Mouse (Mus musculus) liver, adult 2 months (tissue): ENCODE data around the gene Cct8l1. TPM values are rescaled to one million over a fixed set of nuclear protein-coding genes. Genes with fewer than 3 reads are reported as not detected.

ENCODE experiments used
- DNase-seq: peaks from one replicate; pipeline ENCODE4 v3.0.0-alpha.2; 2011; ENCODE audit warnings: low read depth, low spot score; ENCODE audit errors: extremely low read depth
- H3K27ac ChIP-seq: fragments of 200-500 bp; replicated peaks from 2 replicates; pipeline ENCODE4 v1.5.1; 2012; ENCODE audit warnings: low read depth, mild to moderate bottlenecking, control low read depth, inconsistent platforms, low read length; ENCODE audit not compliant: insufficient read depth
- H3K27me3 ChIP-seq: fragments of 200-500 bp; 2 replicates; pipeline ENCODE4 v1.6.1; 2012; ENCODE audit warnings: mild to moderate bottlenecking, moderate library complexity, low read length, inconsistent platforms; ENCODE audit not compliant: control insufficient read depth, insufficient read depth
- H3K36me3 ChIP-seq: fragments of 200-500 bp; 2 replicates; pipeline ENCODE4 v1.6.1; 2012; ENCODE audit warnings: low read length, inconsistent platforms; ENCODE audit not compliant: control insufficient read depth, insufficient read depth
- H3K4me1 ChIP-seq: fragments of 200-500 bp; 2 replicates; pipeline ENCODE4 v1.6.1; 2011; ENCODE audit warnings: low read length; ENCODE audit not compliant: control insufficient read depth, insufficient read depth
- H3K4me3 ChIP-seq: fragments of 200-500 bp; 2 replicates; pipeline ENCODE4 v1.5.1; 2011; ENCODE audit warnings: low read depth, mild to moderate bottlenecking, control low read depth, low read length, moderate library complexity; ENCODE audit not compliant: insufficient read depth
- H3K79me2 ChIP-seq: fragments of 200-500 bp; 2 replicates; pipeline ENCODE4 v1.6.1; 2012; ENCODE audit warnings: inconsistent platforms, mild to moderate bottlenecking, low read length, moderate library complexity; ENCODE audit not compliant: control insufficient read depth, insufficient read depth
- H3K9ac ChIP-seq: fragments of 200-500 bp; 2 replicates; pipeline ENCODE4 v1.6.1; 2012; ENCODE audit warnings: low read depth, mild to moderate bottlenecking, control low read depth, inconsistent platforms, low read length
- CTCF ChIP-seq: fragments of 200-500 bp; IDR thresholded peaks from 2 replicates; pipeline ENCODE4 v1.5.1; 2011; ENCODE audit warnings: low read depth, low read length, control low read depth
- POLR2A ChIP-seq: fragments of 200-500 bp; IDR thresholded peaks from 2 replicates; pipeline ENCODE4 v1.6.1; 2011; ENCODE audit warnings: low read length, control low read depth; ENCODE audit not compliant: insufficient read depth; ENCODE audit errors: extremely low read depth
- WGBS: fragments of 180-500 bp; shearing (Covaris S2); methylation state at CpG from one replicate; pipeline ENCODE4 v1.1.7; 2018; 5-methylcytosine and 5-hydroxymethylcytosine counted together
- polyA plus RNA-seq: library from polyadenylated mRNA; depleted of rRNA; stranded (reverse); fragments of >200 nt; gene quantifications from 2 replicates; pipeline ENCODE4 v1.2.3, GENCODE M21; 2012
- total RNA-seq: library from RNA; depleted of rRNA; stranded (reverse); fragments of >200 nt; gene quantifications from 2 replicates; pipeline ENCODE4 v1.2.3, GENCODE M21; 2014

Gene Cct8l1
- total and polyA plus RNA-seq, 2 experiments = not detected

GRCm38 (mm10) chr5:25526926-25527325 lies 11.1 kb downstream of the Cct8l1 start:
- Histone ChIP-seq H3K36me3 (no peaks in the 10 kb centered on the region), H3K79me2 (no peaks in the 10 kb centered on the region), H3K9ac (no peak overlapping the region), H3K27ac (no peak overlapping the region), H3K4me3 (no peak overlapping the region), H3K4me1 (no peaks in the 10 kb centered on the region; the same call in none of the 2 replicates), H3K27me3 (no peaks in the 10 kb centered on the region)
- TF ChIP-seq POLR2A = no peak
- no peak for TF ChIP-seq CTCF
- WGBS = 37% methylated on average over 4 of the region's 4 CpGs
- DNase-seq = peak; percentile 15

GRCm38 (mm10) chr5:25527971-25528370 lies 12.1 kb downstream of the Cct8l1 start:
- no peaks in the 10 kb centered on the region for H3K79me2 ChIP-seq
- no peaks in the 10 kb centered on the region for H3K36me3 ChIP-seq
- no peak overlapping the region for H3K4me3 ChIP-seq
- no peaks in the 10 kb centered on the region; the same call in none of the 2 replicates for H3K4me1 ChIP-seq
- no peak overlapping the region for H3K27ac ChIP-seq
- TF ChIP-seq POLR2A = no peak
- no peak for TF ChIP-seq CTCF
- no peak for DNase-seq
- H3K9ac ChIP-seq = no peak overlapping the region
- 71% methylated on average over 1 of the region's 1 CpGs for WGBS
- no peaks in the 10 kb centered on the region for H3K27me3 ChIP-seq

- H3K36me3 ChIP-seq = no peaks in the 10 kb centered on the region
- H3K4me1 ChIP-seq = no peaks in the 10 kb centered on the region; the same call in none of the 2 replicates
- H3K27ac ChIP-seq = peak overlapping the region; percentile 81
- DNase-seq = no peak
- TF ChIP-seq POLR2A = no peak
- TF ChIP-seq CTCF = no peak
- H3K79me2 ChIP-seq = no peaks in the 10 kb centered on the region
- H3K9ac ChIP-seq = peak overlapping the region; percentile 61
- H3K27me3 ChIP-seq = no peaks in the 10 kb centered on the region
- H3K4me3 ChIP-seq = peak overlapping the region; percentile 59
- WGBS = 10% methylated on average over 22 of the region's 22 CpGs
Measured at GRCm38 (mm10) chr5:25528851-25529528, 13.1 kb downstream of the Cct8l1 start.

GRCm38 (mm10) chr5:25529529-25530421 lies 13.9 kb downstream of the Cct8l1 start:
- peak; percentile 48; the same call in 1 of the 2 replicates for TF ChIP-seq POLR2A
- no peak for TF ChIP-seq CTCF
- no peaks in the 10 kb centered on the region for H3K27me3 ChIP-seq
- no peaks in the 10 kb centered on the region for H3K36me3 ChIP-seq
- peak overlapping the region; percentile 96 for H3K27ac ChIP-seq
- H3K79me2 ChIP-seq = no peaks in the 10 kb centered on the region
- no peaks in the 10 kb centered on the region; the same call in none of the 2 replicates for H3K4me1 ChIP-seq
- peak; percentile 98 for DNase-seq
- H3K4me3 ChIP-seq = peak overlapping the region; percentile 83
- under 1% methylated on average over 87 of the region's 87 CpGs for WGBS
- H3K9ac ChIP-seq = peak overlapping the region; percentile 87

GRCm38 (mm10) chr5:25530629-25531028 lies 14.8 kb downstream of the Cct8l1 start:
- 2% methylated on average over 2 of the region's 2 CpGs for WGBS
- no peak for DNase-seq
- H3K9ac ChIP-seq = no peak overlapping the region
- H3K36me3 ChIP-seq = no peaks in the 10 kb centered on the region
- H3K27me3 ChIP-seq = no peaks in the 10 kb centered on the region
- H3K4me3 ChIP-seq = peak overlapping the region; percentile 83; the same call in 1 of the 2 replicates
- no peak for TF ChIP-seq CTCF
- TF ChIP-seq POLR2A = no peak
- H3K4me1 ChIP-seq = no peaks in the 10 kb centered on the region; the same call in none of the 2 replicates
- H3K79me2 ChIP-seq = no peaks in the 10 kb centered on the region
- no peak overlapping the region for H3K27ac ChIP-seq
